Mouse (Mus musculus) left cerebral cortex, adult 9 months (tissue): ENCODE data around the gene Ugt2b37.
"Not testable (repeated sequence)": the region's sequence is repeated elsewhere in the genome, so short reads cannot be mapped to it uniquely, and the experiment has no call there.

Experiments
- DNase-seq, 2 experiments: peaks; one replicate each; pipeline ENCODE4 v3.0.0; 2022; ENCODE audit warnings: low spot score in 2 of 2

Ugt2b37 gene

GRCm38 (mm10) chr5:87254676-87255075, at the start of gene Ugt2b37:
Gene Ugt2b37, minus strand, starts transcription at chr5:87254804.
- not testable (repeated sequence) for DNase-seq

GRCm38 (mm10) chr5:87286180-87286579, 31.6 kb upstream of the Ugt2b37 start:
- DNase-seq: not testable (repeated sequence)

- DNase-seq: not testable (repeated sequence)
Measured at GRCm38 (mm10) chr5:87275986-87276385, 21.4 kb upstream of the Ugt2b37 start.

DNA sequence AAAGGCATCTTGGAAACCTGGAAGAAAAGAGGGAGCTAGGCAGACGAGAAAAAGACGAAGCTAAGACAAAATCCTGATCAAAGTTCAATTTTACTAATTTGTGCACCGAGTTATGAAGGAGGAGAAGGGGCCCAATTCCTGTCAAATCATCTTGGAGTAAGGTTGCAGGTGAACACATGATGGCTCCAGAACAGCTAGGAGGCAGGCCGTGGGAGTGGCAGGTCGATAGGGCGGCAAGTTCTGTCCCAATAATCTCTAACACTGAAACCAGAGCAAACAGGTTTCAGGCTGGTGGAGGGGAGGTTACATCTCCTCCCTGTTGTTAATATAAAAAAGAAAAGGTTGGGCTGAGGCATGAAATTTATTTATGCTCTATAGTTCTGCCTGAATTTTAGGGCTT, 21.0 kb upstream of the Ugt2b37 start:
- no peak for DNase-seq

DNA sequence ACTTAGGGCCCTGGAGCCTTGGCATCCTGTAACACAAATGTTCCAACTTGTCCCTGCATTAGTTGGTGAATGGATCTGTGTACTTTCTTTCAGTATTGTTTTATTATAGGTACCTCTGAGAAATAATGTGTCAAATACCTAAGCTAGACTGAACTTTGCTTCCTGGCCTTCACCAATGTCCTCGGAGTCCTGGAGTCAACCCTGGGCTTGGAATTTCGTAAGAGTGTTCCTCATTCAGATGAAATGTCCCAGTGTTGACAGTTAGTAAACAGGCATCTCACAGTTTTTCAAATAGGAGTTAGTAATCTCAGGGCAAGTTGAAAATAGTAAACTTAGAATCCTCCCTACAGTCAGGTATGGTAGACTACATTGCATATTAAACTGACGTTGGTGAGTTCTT, 1.2 kb upstream of the Ugt2b37 start:
- no peak for DNase-seq

DNA sequence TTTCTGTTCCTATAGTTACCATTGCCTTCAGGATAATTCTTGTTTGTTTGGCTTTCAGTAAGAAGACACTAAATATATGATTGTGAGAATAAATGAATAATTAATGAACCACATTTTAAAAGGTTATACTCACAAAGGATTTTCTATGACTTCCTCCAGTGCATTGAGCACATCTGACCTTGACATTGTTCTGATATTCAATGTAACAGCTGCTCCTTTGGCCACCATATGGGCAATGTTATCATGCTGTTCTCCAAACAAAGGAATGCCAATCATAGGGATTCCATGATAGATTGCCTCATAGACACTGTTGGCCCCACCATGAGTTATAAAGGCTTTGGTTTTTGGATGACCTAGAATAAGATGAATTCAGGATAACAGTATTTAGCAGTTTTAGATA, 12.5 kb downstream of the Ugt2b37 start:
- DNase-seq: not testable (repeated sequence)

DNA sequence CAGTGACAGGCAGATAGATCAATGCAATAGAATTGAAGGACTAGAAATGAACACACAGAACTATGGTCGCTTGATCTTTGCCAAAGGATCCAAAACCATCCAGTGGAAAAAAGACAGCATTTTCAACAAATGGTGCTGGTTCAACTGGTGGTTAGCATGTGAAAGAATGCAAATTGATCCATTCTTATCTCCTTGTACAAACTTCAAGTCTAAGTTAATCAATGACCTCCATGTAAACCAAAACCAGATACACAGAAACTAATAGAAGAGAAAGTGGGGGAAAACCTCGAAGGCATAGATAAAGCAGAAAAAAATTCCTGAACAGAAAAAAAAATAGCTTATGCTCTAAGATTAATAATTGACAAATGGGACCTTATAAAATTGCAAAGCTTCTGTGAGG, 58.2 kb downstream of the Ugt2b37 start:
- not testable (repeated sequence) for DNase-seq
